Mouse (Mus musculus): ENCODE results near the gene B3gnt8. TPM values are rescaled to one million over a fixed set of nuclear protein-coding genes. Genes with fewer than 3 reads are reported as not detected.

The B3gnt8 gene
- total RNA-seq, 2 experiments from 2014 or later: 2.3 to 4.2 TPM

DNA sequence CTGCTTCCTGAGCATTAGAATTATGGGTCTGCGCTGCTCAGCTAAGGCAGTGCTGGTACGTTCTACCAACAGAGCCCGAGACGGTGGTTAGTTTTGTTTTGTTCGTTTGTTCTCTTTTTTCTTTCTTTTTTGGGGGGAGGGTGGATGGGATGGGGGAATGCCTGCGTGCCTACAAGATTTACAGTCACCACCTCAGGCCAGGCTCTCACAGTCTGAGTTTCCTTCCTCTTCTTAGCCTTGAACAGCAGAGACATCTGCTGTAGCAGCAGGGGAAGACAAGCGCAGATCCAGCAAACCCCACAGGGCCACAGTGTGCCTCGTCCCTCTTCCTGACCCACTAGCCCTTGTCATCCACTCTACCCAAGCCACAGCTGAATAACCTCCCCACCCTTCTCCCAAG, 24.8 kb downstream of the B3gnt8 start:
- intact Hi-C loops (cut with DNase I): no loop called here
- no peak for DNase-seq (ENCODE audit: low spot score)

- DNase-seq (ENCODE audit: low spot score): no peak
- intact Hi-C loops (cut with DNase I): no loop called here
These were observed 25.8 kb downstream of the B3gnt8 start for GRCm38 (mm10) chr7:25652244-25652759.

GRCm38 (mm10) chr7:25655601-25656428, 29.4 kb downstream of the B3gnt8 start:
- intact Hi-C loops (cut with DNase I): loop anchor here (5.0 kb wide), 1 partner anchor 34 kb away; no protein-coding TSS in a partner anchor
- no peak for DNase-seq (ENCODE audit: low spot score)

DNA sequence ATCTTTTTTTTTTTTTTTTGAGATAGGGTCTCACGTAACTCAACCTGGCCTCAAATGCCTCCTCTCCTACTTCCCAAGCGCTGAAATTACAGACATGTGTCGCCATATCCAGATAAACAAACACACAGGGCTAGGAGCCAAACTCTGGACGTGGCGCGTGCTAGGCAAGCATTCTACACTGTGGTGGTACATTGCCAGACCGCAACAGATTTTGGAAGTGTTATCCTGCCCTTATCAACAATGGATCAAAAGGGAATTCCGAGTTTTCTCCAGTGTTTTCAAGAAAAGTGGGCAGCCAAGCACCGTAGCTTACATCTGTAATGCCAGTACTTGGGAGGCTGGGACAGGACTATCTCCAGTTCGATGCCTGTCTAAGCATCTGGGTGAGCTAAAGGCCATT, 31.3 kb downstream of the B3gnt8 start:
- DNase-seq (ENCODE audit: low spot score): no peak
- intact Hi-C loops (cut with DNase I): loop anchor here (5.0 kb wide), 1 partner anchor 35 kb away; no protein-coding TSS in a partner anchor

DNA sequence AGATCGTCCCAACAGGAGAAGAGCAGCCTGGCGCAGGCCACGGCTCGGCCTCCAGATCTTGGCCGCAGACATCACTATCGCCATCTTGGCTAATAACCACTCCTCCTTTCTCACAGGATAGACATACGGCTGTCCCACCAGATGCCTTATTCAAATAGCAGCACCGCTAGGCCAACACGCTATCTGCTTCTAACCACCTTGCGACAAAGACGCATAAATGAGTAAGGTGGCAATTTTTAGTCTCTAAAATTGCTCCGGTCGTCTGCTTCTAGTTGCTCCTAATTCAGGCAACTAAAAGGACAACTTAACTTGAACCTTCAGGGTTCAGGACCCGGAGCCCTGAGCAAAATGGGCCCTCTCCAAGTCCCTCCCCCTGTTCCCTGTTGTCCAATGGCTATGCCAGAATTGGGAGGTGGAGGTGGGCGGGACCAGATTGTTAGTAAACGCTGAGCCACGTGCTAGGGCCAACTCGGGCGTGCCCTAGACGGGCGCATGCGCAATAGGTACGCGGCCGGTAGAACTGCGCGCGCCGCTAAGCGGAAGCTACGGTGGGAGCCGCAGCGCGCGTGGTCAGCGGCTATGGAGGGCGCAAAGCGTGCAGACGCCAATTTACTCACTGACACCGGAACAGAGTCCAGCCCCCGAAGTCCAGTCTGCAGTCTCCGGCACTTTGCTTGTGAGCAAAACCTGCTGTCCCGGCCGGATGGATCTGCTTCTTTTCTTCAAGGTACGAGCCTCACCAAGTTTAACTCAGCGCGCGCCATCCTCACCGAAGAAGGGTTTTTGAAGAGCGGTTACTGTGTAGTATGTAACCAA, 32.4 kb downstream of the B3gnt8 start, which contains the start of the genes Bckdha and Exosc5:
Gene Bckdha (minus strand): TSS at position 325 of the 816 bp plus-strand sequence.
Gene Exosc5 (plus strand): TSS at position 508 of the 816 bp plus-strand sequence.
- intact Hi-C loops (cut with DNase I): loop anchor here (5.0 kb wide), 1 partner anchor 37 kb away; no protein-coding TSS in a partner anchor
- peak; percentile 99 for DNase-seq (ENCODE audit: low spot score)

DNA sequence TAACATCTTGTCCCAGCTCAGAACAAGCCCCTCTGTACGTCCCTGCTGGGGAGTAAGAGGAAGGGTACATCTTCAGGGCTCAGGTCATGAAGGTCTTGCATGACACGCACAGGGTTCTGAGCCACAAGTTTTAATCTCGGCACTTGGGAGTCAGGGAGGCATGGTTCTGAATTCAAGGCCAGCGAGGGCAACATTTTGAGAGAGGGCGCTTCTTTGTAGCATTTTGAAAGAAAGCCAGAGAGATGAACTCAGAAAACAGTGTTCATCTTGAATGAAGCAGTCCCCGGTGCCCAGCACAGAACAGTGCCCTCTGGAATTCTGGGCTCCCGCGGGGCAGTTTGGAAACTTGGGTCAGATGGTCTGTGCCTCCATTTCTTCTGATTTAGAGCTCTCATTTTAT, 39.9 kb downstream of the B3gnt8 start:
- intact Hi-C loops (cut with DNase I): no loop called here
- DNase-seq (ENCODE audit: low spot score): no peak

DNA sequence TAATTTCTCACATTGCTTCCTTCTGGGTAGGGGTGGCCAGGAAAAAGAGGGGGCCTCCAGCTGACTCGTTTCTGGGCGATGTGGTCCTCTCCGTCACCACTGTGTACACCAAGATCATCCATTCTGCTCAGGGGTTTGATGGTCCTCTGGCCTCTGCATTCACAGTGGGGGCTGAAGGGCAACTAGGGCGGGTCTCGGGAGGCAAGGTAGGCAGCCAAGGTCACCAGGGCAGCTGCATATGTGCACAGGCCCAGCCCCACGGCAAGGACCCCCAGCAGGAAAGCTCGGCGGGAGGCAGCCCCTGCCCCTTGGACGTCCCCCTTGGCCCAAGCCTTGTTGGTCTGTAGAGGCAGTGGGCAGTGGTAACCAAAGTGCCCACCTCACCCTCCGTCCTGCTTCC, 42.7 kb downstream of the B3gnt8 start:
- no peak for DNase-seq (ENCODE audit: low spot score)
- intact Hi-C loops (cut with DNase I): no loop called here

DNA sequence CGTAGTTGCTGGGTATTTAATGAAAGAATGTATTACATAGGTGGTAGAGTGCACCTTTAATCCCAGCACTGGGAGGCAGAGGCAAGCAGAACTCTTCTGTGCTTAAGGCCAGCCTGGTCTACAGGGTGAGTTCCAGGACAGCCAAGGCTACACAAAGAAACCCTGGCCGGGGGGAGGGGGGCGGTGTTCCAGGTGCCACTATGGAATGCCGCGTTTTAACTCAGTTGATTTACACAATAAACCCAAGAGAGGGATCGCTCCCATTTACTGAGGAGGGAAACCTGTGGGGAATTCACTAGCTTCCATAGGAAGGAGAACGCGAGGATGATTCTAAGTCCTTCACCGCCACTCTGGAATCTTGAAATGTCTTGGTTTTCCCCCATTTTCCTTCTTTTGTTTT, 43.2 kb downstream of the B3gnt8 start:
- intact Hi-C loops (cut with DNase I): no loop called here
- no peak for DNase-seq (ENCODE audit: low spot score)

DNA sequence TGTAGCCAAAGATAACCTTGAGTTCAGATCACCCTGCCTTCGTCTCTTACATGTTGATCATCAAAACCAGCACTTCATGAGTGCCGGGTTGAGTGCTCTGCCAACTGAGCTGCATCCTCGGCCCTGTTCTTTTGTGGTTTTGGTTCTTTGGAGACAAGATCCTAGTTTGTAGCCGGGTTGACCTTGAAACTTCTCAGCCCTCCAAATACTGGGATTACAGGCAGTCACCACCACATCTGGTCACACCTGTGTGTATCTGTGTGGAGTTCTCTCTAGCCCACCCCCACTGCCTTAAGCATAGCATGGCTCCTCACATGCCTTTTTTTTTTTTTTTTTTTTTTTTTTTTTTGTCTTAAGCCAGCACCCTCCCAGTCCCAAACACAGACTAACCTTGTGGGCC, 43.6 kb downstream of the B3gnt8 start:
- DNase-seq (ENCODE audit: low spot score): no peak
- intact Hi-C loops (cut with DNase I): no loop called here

- DNase-seq (ENCODE audit: low spot score): no peak
- intact Hi-C loops (cut with DNase I): no loop called here
These were observed 45.2 kb downstream of the B3gnt8 start for GRCm38 (mm10) chr7:25671686-25672085.

DNA sequence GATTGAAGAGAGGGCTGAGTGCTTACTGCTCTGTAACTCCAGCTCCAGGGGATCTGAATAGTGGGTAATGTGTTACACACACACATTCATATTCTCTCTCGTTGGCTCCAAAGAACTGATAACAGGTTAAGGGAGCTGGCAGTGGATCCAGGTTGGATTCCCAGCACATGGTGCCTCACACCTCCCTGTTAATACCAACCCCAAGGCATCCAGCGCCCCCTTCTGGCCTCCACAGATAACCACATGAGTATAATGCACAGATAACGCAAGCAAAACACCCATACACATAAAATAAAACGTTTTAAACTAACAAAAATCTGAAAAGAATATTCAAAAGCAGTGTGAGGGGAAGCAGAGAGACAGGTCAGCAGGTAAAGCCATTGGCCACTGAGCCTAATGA, 46.0 kb downstream of the B3gnt8 start:
- DNase-seq (ENCODE audit: low spot score): no peak
- intact Hi-C loops (cut with DNase I): no loop called here

DNA sequence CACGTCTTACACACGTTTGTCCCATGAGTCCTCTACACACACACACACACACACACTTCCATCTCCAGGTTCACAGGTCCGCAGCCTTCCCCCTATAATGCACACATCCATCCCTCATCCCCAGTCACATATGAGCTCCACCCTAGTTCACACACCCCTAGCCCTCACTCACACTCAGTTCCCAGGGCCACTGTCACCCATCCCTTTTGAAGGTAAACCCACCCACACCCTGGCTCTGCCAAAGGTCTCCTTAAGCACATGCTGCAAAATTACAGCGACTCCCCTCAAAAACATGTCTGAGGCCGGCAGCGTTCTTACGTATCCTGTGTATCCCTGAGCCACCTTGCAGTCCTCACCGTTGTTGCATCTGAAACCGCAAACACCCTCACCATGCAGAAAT, 47.8 kb downstream of the B3gnt8 start:
- intact Hi-C loops (cut with DNase I): no loop called here
- DNase-seq (ENCODE audit: low spot score): no peak

DNA sequence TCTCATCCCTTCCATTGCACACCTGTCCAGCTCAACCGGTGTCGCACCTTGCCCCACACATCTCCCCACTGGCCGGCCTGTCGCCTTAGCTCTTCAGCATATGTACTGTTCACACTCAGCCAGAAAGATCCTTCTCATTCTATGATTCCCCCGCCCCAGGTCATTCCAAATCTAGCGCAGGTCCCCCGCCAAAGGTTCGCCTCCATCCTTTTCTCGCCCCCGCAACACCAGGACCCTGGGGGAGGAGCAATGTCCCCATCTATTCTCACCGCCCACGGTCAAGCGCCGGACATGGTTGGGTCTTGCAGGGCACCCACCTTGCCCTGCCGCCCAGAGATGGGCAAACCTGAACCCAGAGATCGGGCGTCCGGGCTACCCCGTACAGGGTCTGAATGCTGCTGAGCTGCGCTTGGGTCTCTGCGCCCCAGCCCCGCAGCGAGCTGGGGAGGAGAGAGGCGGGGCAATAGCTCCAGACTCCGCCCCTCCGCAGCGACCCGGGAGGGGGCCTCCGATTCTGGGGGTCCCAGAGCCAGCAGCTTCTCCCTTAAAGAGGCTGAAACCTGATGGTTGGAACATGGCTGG, 48.4 kb downstream of the B3gnt8 start, which contains the start of gene Tmem91:
Gene Tmem91 (minus strand): TSS at position 448 of the 582 bp plus-strand sequence.
- intact Hi-C loops (cut with DNase I): no loop called here
- no peak for DNase-seq (ENCODE audit: low spot score)

GRCm38 (mm10) chr7:25675405-25675804, 49.0 kb downstream of the B3gnt8 start:
- intact Hi-C loops (cut with DNase I): no loop called here
- DNase-seq (ENCODE audit: low spot score): no peak

- intact Hi-C loops (cut with DNase I): no loop called here
- DNase-seq (ENCODE audit: low spot score): peak; percentile 73
These were observed 49.8 kb downstream of the B3gnt8 start for GRCm38 (mm10) chr7:25676085-25676781.

DNA sequence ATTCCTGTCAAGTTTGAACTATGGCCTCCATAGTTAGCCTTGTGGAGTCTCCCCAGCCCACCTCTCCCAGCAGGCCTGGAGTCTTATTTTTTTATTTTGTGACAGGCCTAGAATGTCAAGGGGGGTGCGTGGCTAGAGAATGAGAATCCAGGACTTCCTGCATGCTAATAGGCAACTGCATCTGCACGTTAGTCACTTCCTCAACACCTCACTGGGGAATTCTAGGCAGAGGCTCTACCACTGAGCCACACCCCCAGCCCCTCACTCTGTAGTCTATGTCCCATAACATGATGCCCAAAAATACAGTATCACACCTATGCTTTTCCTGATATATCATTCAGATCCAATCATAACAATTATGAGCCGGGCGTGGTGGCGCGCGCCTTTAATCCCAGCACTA, 50.6 kb downstream of the B3gnt8 start:
- intact Hi-C loops (cut with DNase I): no loop called here
- DNase-seq (ENCODE audit: low spot score): no peak

DNA sequence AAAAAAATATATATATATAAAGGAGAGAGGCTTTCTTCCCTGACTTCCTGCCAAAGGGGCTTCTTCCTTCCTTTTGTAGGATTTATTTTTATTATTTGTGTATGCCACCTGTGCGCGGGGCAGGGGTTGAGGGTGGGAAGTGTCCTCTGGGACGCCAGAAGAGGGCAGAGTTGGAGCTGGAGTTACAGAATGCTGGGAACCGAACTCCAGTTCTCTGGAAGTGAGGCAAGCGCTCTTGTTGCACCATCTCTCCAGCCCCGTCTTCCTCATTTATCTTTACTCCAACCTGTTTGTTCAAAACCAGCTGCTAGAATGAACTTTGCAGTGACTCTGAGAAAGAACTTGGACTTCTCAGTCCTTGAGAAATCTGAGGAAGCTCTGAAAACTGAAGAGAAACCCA, 53.5 kb downstream of the B3gnt8 start:
- intact Hi-C loops (cut with DNase I): loop anchor here (5.0 kb wide), 1 partner anchor 72 kb away; the partner anchor contains the start of gene Hnrnpul1
- no peak for DNase-seq (ENCODE audit: low spot score)

- peak; percentile 93 for DNase-seq (ENCODE audit: low spot score)
- intact Hi-C loops (cut with DNase I): loop anchor here (5.0 kb wide), 1 partner anchor 72 kb away; the partner anchor contains the start of gene Hnrnpul1
These were observed 54.2 kb downstream of the B3gnt8 start, which contains the start of gene B9d2 for GRCm38 (mm10) chr7:25680514-25681258. B9d2 (plus strand) TSS chr7:25680780.
